Mouse (Mus musculus): ENCODE measurements around the gene Cybrd1. TPM values are rescaled to one million over a fixed set of nuclear protein-coding genes. Genes with fewer than 3 reads are reported as not detected.
A peak's percentile ranks its signal among the peaks of the same experiment; 100 is the strongest.

Gene Cybrd1
- polyA plus RNA-seq, 1 experiment from 2014 or later = 2.1 TPM

- Histone ChIP-seq H3K36me3 (replicated peaks) (no peaks in the 10 kb centered on the region), H3K4me3 (no peak overlapping the region), H3K27ac (no peak overlapping the region), H3K4me2 (no peak overlapping the region), H3K4me1 (no peaks in the 10 kb centered on the region), H3K9ac (no peak overlapping the region), H3K9me3 (no peaks in the 10 kb centered on the region), H3K27me3 (replicated peaks) (no peaks in the 10 kb centered on the region)
- ATAC-seq (replicated peaks) = no peak
- 80% methylated on average over 3 of the region's 3 CpGs for WGBS
Observed at GRCm38 (mm10) chr2:71131866-71132496, 14.3 kb downstream of the Cybrd1 start.

DNA sequence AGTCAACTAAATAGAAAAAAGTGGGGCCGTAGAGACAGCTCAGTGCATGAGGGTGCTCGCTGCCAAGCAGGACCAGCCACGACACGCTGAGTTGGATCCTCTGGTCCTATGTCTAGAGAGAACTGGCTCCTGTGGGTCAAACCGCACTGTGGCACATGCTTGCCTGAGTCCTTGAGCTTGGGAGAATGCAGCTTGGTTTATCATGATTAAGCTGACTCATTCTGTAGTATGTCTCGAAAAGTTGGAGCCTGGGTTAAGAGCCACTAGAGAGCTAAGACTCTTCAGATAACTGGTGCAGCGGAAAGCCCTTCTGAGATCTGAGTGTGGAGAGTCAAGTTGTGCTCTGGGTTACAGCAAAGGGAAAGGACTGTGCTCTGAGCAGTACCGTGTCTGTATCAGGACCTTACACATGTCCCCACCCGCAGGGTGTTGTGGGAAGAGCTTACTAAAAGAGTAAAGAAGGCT lies 16.4 kb downstream of the Cybrd1 start:
- H3K9ac ChIP-seq = no peak overlapping the region
- H3K4me3 ChIP-seq = no peak overlapping the region
- no peaks in the 10 kb centered on the region for H3K27me3 ChIP-seq (replicated peaks)
- 93% methylated on average over 9 of the region's 9 CpGs for WGBS
- ATAC-seq (replicated peaks) = no peak
- H3K9me3 ChIP-seq = no peaks in the 10 kb centered on the region
- H3K27ac ChIP-seq = no peak overlapping the region
- no peak overlapping the region for H3K4me2 ChIP-seq
- no peaks in the 10 kb centered on the region for H3K4me1 ChIP-seq
- no peaks in the 10 kb centered on the region for H3K36me3 ChIP-seq (replicated peaks)

DNA sequence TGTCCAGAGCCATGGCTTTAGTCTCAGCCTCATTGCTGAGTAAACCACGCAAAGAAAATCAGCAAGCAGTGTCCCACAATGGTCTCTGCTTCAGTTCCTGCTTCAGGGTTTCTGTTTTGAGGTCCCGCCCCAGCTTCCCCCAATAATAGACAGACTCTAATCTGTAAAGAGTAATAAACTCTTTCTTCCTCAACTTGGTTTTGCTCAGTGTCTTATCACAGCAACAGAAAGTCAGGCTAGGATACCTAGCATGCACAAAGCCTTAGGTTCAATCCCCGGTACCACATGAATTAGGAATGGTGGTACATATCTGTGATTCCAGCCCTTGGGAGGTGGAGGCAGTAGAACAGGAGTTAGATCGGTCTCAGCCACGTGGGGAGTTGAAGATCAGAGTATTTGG lies 17.1 kb downstream of the Cybrd1 start:
- WGBS = 77% methylated on average over 5 of the region's 5 CpGs
- Histone ChIP-seq H3K27me3 (replicated peaks) (no peaks in the 10 kb centered on the region), H3K9ac (no peak overlapping the region), H3K4me2 (no peak overlapping the region), H3K36me3 (replicated peaks) (no peaks in the 10 kb centered on the region), H3K4me3 (no peak overlapping the region), H3K9me3 (no peaks in the 10 kb centered on the region), H3K27ac (no peak overlapping the region), H3K4me1 (no peaks in the 10 kb centered on the region)
- no peak for ATAC-seq (replicated peaks)

GRCm38 (mm10) chr2:71140622-71141021 lies 22.9 kb downstream of the Cybrd1 start:
- H3K27ac ChIP-seq = no peak overlapping the region
- no peak overlapping the region for H3K4me2 ChIP-seq
- H3K36me3 ChIP-seq (replicated peaks) = no peaks in the 10 kb centered on the region
- H3K4me1 ChIP-seq = no peaks in the 10 kb centered on the region
- H3K9me3 ChIP-seq = no peaks in the 10 kb centered on the region
- WGBS = 70% methylated on average over 4 of the region's 4 CpGs
- no peak overlapping the region for H3K4me3 ChIP-seq
- ATAC-seq (replicated peaks) = no peak
- H3K9ac ChIP-seq = no peak overlapping the region
- no peaks in the 10 kb centered on the region for H3K27me3 ChIP-seq (replicated peaks)

DNA sequence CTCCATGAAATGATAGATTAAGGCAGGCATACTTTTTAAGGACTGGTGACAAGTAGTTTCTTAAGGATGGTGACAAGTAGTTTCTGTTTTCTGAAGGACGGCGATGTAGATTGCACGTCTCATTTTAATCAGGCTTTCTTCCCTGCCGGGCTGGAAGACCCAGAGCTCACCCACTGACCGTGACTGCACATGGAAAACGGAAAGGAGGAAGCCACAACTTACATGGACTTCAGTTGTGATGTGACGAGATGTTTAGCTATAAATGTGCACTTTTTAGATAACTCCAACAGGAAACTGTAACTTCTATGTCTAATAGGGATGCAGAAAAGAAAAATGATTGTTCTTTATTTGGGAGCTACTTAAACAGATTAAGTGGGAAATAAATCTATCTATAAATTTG lies 24.7 kb downstream of the Cybrd1 start:
- H3K4me3 ChIP-seq = no peak overlapping the region
- 68% methylated on average over 7 of the region's 7 CpGs for WGBS
- no peaks in the 10 kb centered on the region for H3K36me3 ChIP-seq (replicated peaks)
- no peaks in the 10 kb centered on the region for H3K4me1 ChIP-seq
- H3K4me2 ChIP-seq = no peak overlapping the region
- ATAC-seq (replicated peaks) = no peak
- no peaks in the 10 kb centered on the region for H3K27me3 ChIP-seq (replicated peaks)
- no peaks in the 10 kb centered on the region for H3K9me3 ChIP-seq
- H3K9ac ChIP-seq = no peak overlapping the region
- no peak overlapping the region for H3K27ac ChIP-seq

GRCm38 (mm10) chr2:71145853-71146252 lies 28.1 kb downstream of the Cybrd1 start:
- WGBS = 77% methylated on average over 4 of the region's 4 CpGs
- no peak overlapping the region for H3K4me2 ChIP-seq

GRCm38 (mm10) chr2:71146266-71146665 lies 28.5 kb downstream of the Cybrd1 start:
- Histone ChIP-seq H3K4me3 (no peak overlapping the region), H3K4me1 (peaks cover 10% of the 10 kb centered on the region), H3K27ac (no peak overlapping the region), H3K4me2 (no peak overlapping the region), H3K27me3 (replicated peaks) (no peaks in the 10 kb centered on the region), H3K9me3 (no peaks in the 10 kb centered on the region), H3K36me3 (replicated peaks) (no peaks in the 10 kb centered on the region), H3K9ac (no peak overlapping the region)
- 67% methylated on average over 3 of the region's 3 CpGs for WGBS
- ATAC-seq (replicated peaks) = no peak

More at GRCm38 (mm10) chr2:71145853-71146252, 28.1 kb downstream of the Cybrd1 start:
- Histone ChIP-seq H3K27me3 (replicated peaks) (no peaks in the 10 kb centered on the region), H3K4me1 (peaks cover 10% of the 10 kb centered on the region), H3K27ac (no peak overlapping the region), H3K36me3 (replicated peaks) (no peaks in the 10 kb centered on the region), H3K4me3 (no peak overlapping the region), H3K9me3 (no peaks in the 10 kb centered on the region), H3K9ac (no peak overlapping the region)
- ATAC-seq (replicated peaks) = no peak

GRCm38 (mm10) chr2:71147816-71148215 lies 30.1 kb downstream of the Cybrd1 start:
- Histone ChIP-seq H3K4me2 (no peak overlapping the region), H3K9ac (no peak overlapping the region), H3K4me3 (no peak overlapping the region), H3K27me3 (replicated peaks) (no peaks in the 10 kb centered on the region), H3K36me3 (replicated peaks) (no peaks in the 10 kb centered on the region), H3K4me1 (peaks cover 10% of the 10 kb centered on the region), H3K9me3 (no peaks in the 10 kb centered on the region), H3K27ac (0 out of 2 replicates have a peak overlapping the region, but pooled peaks have one; percentile 19)
- ATAC-seq (replicated peaks) = 0 out of 2 replicates have a peak, but pooled peaks have one; percentile 37
- WGBS = 35% methylated on average over 6 of the region's 6 CpGs

DNA sequence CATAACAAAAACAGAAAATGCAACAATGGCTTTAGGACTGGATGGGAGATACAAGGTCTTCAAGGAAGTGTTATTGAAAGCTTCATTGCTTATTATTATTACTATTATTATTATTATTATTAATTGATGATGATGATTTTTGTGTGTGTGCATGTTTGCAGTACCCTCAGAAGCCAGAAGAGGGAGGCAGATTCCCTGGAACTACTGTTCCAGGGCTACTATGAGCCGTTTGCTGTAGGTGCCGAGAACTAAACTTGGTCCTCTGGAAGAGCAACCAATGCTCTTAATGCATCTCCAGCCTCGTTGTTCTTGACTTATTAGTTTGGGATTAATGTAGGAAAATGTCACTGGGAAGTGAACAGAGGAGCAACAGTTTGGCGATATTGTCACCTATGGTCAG lies 34.4 kb downstream of the Cybrd1 start:
- Histone ChIP-seq H3K27ac (no peak overlapping the region), H3K4me2 (no peak overlapping the region), H3K9ac (no peak overlapping the region), H3K27me3 (replicated peaks) (no peaks in the 10 kb centered on the region), H3K9me3 (no peaks in the 10 kb centered on the region), H3K36me3 (replicated peaks) (no peaks in the 10 kb centered on the region), H3K4me3 (no peak overlapping the region), H3K4me1 (peaks cover 10% of the 10 kb centered on the region)
- no peak for ATAC-seq (replicated peaks)
- WGBS = 91% methylated on average over 4 of the region's 4 CpGs

DNA sequence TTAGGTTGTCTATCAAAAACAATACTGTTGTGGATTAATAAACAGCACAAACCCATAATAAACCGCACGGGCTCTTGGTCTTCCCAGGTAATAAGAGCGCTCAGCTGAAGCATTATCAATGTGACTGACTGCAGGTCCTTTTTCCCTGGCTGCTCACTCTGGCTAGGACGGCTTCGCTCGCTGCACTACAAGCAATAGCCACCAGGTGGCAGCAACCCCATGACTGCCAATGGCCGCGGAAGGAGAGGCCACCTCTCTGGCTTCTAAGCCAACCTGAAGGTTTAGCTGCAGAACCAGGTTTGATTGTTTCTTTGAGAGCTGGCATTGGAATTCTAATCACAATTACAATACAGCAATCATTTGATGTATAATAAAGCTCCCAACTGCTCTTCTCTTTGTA lies 37.8 kb downstream of the Cybrd1 start:
- no peaks in the 10 kb centered on the region for H3K9me3 ChIP-seq
- no peaks in the 10 kb centered on the region for H3K36me3 ChIP-seq (replicated peaks)
- H3K4me2 ChIP-seq = no peak overlapping the region
- H3K4me1 ChIP-seq = peaks cover 6% of the 10 kb centered on the region
- no peak overlapping the region for H3K27ac ChIP-seq
- 8% methylated on average over 8 of the region's 8 CpGs for WGBS
- H3K27me3 ChIP-seq (replicated peaks) = no peaks in the 10 kb centered on the region
- H3K9ac ChIP-seq = no peak overlapping the region
- peak; percentile 83 for ATAC-seq (replicated peaks)
- H3K4me3 ChIP-seq = no peak overlapping the region

DNA sequence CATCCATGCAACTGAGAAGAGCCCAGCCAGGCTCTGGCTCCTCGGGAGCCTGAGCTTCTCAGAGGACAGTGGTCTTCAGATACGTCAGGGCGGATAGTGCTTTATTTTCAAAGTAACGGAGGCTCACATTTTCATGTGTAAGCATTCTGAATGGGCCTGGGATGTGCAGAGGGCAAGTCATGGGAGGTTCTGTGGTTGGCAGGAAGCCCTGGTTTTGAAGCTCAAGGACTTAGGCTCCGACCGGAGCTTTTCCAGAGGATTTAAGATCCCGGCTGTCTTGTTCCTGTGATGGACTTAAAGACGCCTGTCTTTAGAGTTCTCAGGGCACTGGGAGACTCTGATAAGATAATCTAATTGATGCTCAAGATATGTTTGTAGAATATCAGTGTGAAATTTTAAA lies 38.7 kb downstream of the Cybrd1 start:
- no peak overlapping the region for H3K9ac ChIP-seq
- H3K4me3 ChIP-seq = no peak overlapping the region
- no peak overlapping the region for H3K27ac ChIP-seq
- H3K9me3 ChIP-seq = no peaks in the 10 kb centered on the region
- no peaks in the 10 kb centered on the region for H3K27me3 ChIP-seq (replicated peaks)
- H3K4me1 ChIP-seq = peaks cover 11% of the 10 kb centered on the region
- H3K36me3 ChIP-seq (replicated peaks) = no peaks in the 10 kb centered on the region
- ATAC-seq (replicated peaks) = no peak
- 85% methylated on average over 8 of the region's 8 CpGs for WGBS
- H3K4me2 ChIP-seq = no peak overlapping the region

DNA sequence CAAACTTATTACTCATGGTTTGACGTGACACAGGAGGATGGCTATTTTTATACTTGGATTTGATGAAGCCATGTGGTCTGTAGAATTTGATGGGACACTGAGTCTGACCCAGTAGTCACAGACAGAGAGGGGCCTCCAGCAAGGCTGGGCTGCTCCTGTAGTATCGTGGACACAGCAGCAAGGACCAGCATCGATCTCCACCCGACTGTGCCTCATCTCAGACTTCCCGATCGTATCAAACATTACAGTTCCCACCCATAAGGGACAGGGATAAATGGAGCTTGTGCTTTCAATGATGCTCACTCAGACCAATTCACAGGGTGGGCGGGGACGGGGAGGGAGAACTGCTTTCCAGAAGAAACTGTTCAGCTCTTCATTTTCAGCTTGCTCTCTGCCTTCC lies 40.2 kb downstream of the Cybrd1 start:
- 94% methylated on average over 8 of the region's 8 CpGs for WGBS
- Histone ChIP-seq H3K27me3 (replicated peaks) (no peaks in the 10 kb centered on the region), H3K4me3 (no peak overlapping the region), H3K9me3 (no peaks in the 10 kb centered on the region), H3K36me3 (replicated peaks) (no peaks in the 10 kb centered on the region), H3K4me2 (no peak overlapping the region), H3K9ac (no peak overlapping the region), H3K4me1 (peaks cover 13% of the 10 kb centered on the region), H3K27ac (no peak overlapping the region)
- no peak for ATAC-seq (replicated peaks)

DNA sequence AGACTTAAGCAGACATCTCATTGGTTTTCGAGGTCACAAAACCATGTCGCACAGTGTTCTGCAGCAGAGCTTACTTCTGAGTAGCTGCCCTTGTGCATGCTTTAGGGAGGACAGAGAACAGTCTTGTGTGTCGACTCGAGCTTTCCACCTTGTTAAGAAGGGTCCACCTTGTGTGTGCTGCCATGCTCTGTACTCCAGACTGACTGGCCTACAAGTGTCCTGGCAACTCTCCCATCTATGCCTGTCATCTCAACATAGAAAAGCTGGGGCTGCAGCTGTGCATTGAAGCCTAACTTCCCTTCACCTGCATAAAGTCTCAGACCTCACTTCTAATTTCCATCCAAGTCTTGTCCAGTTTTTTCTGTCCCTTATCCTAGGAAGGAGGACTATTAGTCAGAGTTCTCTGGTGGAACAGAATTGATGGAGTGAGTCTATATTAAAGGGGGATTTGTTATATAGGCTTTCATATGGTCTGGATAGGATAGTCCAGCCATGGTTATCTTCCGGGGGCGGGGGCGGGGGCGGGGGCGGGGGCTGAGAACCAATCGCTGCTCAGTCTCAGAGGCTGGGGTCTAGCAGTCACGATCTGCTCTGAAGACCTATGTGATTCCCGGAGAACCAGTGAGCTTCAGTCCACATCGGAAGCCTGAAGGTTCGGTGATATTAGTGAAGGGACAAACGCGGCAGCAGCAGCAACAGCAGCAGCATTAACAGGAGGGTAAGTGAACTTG lies 42.0 kb downstream of the Cybrd1 start:
- H3K4me1 ChIP-seq = peaks cover 13% of the 10 kb centered on the region
- WGBS = 71% methylated on average over 16 of the region's 16 CpGs
- no peak overlapping the region for H3K9ac ChIP-seq
- peak overlapping the region; percentile 25 for H3K4me2 ChIP-seq
- ATAC-seq (replicated peaks) = peak; percentile 51
- peak overlapping the region; percentile 58 for H3K27ac ChIP-seq
- no peaks in the 10 kb centered on the region for H3K27me3 ChIP-seq (replicated peaks)
- no peaks in the 10 kb centered on the region for H3K36me3 ChIP-seq (replicated peaks)
- H3K4me3 ChIP-seq = peak overlapping the region; percentile 9; the same call in 1 of the 2 replicates
- no peaks in the 10 kb centered on the region for H3K9me3 ChIP-seq

All from midbrain, embryonic 15.5 days (tissue).